Mouse (Mus musculus) lung, postnatal 4 days (tissue): Measurements from ENCODE around the gene Cdk12.
A peak's percentile ranks its signal among the peaks of the same experiment; 100 is the strongest.

Source experiments
- DNase-seq, 2 experiments: peaks; one replicate each; pipeline ENCODE4 v3.0.0; 2021

Gene Cdk12

DNA sequence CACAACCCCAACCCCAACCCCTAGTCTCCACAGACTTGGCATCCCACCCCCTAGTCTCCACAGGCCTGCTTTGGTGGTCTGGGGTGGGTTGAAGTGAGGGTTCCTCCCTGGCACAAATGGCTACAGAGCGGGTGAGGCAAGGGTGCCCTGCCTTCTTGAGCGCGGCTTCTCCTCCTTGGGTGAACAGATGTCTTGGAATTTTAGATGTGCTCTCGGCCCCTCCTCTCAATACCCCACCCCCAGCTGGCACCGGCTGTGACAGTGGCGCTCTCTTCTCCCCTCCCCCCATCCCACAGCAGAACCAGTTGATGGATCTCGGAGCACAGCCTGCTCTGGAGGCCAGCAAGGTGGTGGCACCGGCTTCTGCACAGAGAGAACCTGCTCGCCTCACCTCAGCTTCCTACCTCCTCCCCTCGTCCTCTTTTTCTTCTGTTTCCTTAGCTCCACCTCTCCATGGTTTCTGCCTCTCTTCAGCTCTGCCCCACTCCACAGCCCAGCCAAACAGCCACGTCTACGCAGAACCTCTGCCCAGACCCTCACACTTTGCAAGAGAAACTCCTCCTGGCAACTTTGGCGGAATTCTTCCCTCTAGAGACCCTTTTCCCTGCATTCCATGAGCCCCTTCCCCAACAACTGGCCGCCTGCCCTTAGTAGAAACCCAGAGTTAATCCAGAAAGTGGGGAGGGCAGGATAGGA, 115.7 kb downstream of the Cdk12 start:
- DNase-seq, result no peak

DNA sequence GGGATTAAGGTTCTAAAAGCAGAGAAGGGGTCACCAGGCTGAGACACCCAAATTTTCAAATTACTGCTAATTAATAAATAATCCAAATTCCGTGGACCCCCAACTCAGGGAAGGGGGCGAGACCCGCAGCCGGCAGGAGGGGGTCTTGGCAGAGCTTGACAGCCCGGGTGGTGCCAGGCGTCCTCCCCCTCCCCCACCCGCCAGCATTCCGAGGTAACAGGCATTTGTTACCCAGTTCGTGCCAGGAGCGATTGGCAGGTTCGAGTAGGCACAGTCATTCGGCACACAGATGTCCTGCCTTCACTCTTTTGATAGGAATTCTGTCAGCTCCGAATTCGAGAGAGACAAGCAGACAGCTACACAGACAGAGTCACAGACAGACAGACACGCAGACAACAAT, 116.3 kb downstream of the Cdk12 start:
- DNase-seq, result no peak

DNA sequence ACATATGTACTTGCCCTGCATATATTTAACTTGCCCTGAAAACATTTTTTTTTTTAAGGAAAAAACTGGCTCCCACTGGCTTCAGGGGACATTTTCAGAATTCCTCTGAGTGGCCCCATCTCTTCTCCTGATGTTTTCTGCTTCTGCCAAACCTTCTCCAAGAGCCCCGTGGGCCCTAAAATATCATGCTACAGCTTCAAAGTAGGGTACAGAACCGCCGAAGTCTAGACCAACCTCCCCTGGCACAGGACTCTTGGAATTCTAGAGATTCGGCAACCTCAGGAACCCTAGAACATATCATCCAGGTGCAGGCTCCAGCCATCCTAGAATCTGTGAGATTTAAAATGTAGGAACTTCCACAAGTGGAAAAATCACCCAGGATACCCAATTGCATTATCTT, 116.7 kb downstream of the Cdk12 start:
- no peak for DNase-seq

DNA sequence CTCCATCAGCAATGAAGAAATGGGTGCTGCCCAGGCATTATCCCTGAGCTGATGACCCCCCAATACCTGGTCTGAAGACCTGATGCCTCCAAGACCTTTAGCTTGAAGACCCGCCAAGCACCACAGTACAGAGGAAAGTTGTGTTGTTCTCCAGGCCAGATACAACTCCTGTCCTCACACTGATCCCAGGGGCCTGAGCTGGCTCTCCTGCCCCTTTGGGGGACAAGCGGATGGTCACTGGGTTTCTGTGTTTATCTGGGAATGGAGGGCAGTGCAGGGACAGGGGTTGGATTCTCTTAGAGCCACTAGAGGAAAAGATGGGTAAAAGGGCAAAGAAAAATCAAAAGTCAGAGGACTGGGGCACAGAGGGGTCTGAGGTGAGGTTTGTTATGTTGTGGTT, 117.1 kb downstream of the Cdk12 start:
- DNase-seq, result no peak

DNA sequence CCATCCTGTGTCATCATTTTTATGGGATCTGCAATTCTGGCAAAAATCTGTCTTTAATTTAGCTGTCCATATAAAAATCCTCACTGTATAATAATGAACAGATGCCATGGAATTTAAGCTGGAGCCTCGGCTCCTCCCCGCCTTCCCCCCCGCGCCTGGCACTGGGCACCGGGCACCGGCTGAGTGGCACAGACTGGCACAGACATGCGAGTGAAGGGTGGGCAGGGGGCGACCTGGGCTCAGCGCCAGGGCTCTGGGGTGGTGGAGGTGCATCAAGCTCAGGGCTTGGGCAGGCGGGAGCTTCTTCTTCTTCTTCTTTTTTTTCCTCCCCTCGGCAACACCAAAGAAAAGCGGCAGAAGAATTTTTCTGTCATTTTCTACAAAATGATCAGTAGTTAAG, 117.5 kb downstream of the Cdk12 start:
- no peak for DNase-seq

DNA sequence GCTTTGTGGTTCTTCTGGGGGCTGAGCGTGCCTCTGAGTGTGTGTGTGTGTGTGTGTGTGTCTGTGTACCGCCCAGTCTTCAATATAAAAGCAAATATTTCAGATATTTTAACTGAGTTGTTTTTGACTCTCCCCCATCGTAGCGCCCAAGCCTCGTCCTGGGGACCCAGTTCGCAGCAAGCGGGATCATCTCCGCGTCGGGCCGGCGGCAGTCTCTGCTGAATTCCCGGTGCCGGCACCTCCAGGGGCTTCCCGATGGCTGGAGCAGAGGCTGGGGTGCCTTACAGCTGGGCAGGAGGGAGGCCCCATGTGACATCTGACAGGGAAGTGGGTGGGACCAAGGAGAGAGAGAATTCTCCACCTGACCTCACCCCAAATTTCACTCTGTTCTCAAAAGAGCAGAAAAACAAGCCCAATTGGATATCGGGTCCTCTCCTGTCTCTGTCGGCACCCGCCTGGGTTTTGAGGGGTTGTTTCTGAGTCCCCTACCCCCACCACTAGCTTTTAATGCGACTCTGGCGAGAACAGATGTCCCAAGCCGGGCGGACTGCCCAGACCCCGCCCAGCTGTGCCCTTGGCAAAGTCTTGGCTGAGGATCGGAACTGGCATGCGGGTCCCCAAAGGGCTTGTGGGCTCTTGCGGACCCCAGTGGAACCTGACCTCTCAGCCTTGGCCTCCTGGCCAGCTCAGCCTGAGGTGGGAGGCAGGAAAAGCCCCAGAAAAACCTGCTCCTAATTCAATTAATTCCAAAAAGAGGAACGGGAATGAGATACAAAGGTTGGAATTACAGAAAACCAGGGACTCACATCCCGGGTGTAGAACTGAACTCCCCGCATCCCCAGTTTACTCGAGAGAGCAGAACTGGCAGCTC, 118.2 kb downstream of the Cdk12 start:
- DNase-seq, result no peak

DNA sequence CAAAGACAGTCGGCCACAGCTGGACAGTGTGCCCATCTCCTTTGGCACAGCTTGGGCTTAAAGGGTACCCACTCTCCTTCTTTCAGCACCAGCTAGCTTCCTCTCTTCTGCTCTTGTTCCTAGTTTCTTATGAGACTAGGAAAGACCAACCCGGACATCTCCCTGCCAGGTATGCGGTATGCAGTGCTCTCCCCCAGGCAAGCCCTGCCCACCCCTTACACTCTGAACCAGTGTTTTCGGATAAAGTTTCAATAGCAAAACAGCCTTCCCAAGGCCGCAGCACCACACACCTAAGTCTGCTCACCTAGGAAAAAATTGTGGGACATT, 118.8 kb downstream of the Cdk12 start:
- DNase-seq, result no peak

DNA sequence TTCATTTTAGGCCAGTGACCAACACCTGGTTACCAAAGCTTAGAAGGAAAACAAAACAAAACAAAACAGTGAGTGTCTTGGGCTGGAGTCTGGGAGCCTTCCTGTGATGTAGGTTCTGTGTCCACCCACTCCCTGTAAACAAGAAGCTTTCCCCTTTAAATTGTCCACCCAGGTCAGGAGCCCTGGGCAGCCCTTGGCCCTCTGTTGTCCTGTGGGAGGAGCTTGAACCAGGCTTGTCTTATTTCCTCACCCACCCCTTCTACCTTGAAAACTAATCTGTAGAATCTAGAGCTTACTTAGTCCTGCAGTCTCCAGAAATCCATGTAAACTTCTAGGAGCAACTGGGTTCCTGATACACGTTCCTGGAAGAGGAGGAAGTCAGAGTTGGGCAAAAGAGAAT, 119.3 kb downstream of the Cdk12 start:
- DNase-seq, result no peak

DNA sequence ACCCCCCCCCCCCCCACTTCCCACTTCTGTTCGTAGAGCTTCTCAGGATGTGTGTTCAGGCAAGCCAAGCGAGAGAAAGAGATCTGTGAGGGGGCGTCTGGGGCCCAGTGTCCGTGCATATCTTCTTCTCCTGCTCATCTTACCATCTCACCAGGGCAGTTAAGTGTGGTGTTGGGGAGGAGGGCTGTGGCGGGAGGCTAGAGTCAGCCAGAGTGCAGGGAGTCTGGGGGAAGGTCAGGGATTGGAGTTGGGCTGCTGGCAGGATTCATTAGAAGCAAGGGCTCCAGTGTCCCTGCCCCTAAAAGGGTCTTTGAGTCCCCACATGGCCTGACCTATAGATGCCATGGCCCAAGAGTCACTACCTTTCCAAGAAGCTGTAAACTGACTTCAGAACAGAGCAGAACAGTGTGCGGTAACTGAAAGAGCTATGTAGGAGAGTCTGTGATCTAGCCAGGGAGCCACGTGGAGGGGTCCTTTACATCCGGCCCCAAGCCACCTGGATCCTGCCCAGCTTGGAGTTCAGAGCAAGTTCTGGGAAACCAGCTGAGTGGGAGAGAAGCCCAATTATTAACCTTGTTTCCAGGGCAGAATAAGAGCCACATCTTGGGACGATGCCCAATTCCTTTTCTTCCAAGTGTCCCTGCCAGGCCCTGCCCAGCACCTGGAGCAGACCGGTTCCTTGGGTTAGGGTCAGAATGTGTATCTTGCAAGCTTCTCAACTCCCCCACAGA, 120.4 kb downstream of the Cdk12 start:
- DNase-seq, result no peak

DNA sequence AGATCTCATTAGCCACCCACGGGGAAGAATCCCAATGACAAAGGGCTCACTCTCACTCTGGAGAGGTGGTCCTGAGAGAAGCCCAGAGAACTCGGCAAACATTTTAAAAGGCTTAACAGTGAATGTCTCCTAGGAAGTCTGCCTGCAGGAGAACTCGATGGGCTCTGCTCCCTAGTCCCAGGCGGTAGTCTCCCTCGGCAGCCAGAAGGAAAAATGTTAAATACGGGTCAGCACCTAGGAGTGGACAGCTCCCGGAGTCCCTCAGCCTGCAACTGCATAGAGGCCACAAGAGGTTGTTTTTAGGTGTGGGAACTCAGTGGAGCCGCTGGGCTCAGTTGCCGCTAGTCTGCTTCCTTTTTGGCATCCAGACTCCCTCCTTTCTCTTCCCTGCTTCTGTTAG, 121.1 kb downstream of the Cdk12 start:
- DNase-seq, result peak in 1 of 2 experiments; percentile 37

DNA sequence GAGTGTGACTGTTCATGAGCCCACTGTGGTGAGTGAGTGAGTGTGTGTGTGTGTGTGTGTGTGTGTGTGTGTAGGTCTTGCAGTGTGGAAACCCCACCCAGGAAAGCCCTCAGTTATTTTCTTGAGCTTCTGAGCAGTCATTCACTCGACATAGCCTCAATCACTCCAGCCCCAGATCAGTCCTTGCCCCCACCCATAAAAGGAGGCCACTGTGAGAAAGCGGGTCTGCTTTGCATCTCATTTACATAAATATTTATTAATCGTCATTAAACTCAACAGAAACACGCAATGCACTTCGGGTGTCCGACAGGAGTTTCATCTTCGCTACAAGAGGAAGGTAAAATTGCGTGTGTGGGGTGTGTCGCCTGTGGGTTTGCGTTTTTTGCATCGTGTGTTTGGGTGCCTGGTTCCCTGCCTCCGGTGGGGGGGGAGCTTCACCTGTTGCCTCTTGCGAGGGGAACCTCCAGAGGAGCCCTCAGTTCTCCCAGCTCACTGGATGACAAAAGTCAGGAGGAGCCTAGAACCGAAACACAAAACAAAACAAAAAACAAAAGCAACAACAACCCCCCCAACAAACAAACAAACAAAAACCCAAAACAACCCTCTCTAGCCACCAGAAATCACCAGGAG, 122.4 kb downstream of the Cdk12 start:
- DNase-seq, result no peak

DNA sequence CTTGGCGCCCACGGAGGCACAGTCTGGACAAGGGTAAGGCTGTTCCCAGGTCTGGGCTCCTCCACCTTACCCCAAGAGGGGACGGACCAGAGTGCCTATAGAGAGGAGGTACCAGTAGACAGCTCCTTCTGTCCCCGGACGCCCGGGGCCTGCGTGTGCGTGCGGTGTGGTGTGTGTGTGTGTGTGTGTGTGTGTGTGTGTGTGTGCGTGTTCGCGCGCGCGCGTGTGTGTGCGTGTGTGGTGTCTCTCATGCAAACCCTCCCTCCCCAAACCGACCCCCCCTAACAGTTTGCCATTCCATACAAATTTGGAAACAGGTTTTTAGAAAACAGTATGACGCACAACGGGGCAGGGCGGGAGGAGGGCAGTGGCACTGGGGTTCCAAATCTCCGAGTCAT, 123.0 kb downstream of the Cdk12 start:
- no peak for DNase-seq

DNA sequence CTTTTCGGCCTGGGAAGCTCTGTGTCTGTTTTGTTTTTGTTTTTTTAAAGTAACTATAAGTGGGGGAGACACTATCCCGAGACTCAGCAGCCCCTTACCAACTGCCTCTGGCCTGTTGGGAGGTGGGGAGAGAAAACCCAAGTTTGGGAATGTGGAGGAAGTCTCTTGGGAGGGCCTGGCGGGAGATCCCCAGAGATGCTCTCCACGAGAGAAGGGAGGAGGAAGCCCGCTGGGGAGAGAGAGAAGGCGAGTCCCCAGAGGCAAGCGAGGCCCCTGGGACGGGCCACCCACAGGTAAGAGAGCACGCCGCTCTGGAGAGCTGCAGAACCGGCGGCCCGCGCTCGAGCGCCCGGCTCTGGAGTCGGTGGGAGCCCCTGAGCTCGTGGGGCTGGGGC, 123.9 kb downstream of the Cdk12 start:
- no peak for DNase-seq

DNA sequence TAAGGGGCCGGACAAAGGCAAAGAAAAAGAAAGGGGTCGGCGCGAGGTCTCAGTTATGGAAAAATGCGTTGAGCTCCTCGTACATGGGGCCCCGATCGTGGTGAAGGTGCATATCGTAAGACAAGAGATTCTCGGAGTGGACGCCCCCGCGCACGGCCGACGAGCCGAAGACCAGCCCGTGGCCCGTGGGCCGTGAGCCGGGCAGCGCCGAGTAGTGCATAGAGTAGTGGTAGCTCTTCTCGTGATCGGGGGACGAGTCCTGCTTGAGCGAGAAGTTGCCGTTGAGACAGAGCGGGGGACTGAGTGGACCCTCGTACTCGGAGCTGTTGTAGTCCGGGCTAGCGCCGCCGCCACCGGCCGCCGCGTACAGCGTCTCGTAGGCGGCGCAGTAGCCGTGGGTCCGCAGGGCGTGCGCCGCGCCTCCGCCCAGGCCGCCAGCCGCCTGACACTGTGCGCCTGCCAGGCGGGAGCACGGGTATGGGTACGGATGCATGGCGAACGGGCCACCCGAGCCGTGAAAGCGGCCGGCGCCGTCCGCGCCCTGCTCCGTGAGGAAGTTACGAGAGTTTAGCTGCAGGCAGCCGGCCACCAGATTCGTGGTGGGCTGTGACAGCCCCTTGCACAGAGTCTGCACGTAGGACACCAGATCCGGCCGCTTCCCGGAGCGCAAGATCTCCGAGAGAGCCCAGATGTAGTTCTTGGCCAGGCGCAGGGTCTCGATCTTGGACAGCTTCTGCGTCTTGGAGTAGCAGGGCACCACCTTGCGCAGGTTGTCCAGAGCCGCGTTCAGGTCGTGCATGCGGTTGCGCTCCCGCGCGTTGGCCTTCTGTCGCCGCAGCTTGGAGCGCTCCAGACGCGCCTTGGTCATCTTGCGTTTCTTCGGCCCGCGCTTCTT, 124.5 kb downstream of the Cdk12 start:
- DNase-seq, result no peak

DNA sequence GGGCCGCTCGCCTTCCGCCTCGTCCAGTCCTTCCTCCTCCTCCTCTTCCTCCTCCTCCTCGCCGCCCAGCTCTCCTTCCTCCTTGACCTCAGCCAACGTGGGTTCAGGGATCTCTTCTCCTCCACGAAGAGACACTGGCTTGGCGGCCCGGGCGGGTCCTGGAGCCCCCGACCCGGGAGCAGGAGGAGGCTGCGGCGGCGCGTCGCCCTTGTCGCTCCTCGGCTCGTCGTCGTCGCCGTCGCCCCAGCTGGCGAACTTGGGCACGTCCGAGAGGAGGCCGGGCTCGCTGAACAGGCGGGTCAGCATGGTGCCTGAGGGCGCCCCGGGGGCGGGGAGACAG, 125.1 kb downstream of the Cdk12 start:
- no peak for DNase-seq
